Mouse (Mus musculus): ENCODE measurements at regions not wholly inside any gene's neighbourhood (a gene's known extent, or its start where the extent isn't known, plus 50 kb on each side); places are given as distances from the start of the nearest gene placed in this dataset.

DNA sequence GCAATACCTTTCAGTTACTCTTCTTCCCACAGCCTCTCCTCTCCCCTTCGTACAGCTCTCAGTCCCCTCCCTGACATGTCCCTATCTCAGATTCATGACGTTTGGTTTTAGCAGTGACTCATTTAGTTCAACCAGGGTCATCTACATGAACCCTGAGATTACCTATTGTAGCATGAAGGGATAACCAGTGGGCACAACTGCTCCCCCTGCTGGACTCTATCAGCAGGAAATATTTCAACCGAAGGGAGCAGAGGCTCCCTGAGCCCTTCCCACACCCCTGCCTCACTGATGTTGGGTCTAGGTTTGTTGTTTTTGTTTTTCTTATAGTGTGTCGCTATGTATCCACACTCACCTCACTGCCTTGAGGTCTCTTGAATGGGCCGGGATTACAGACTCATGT, 455.4 kb downstream of the Cdh26 start:
- Histone ChIP-seq H3K79me2 (replicated peaks; ENCODE audit: control insufficient read depth, extremely low read depth, insufficient read depth, poor library complexity, severe bottlenecking) (no peaks in the 10 kb centered on the region), H3K4me2 (ENCODE audit: insufficient read depth, low read depth, poor library complexity, severe bottlenecking) (no peak overlapping the region), H3K4me3 (replicated peaks in 1 of 3; ENCODE audit: low read depth in 2 of 3, low read length in 2 of 3, poor library complexity in 1 of 3) (no peak overlapping the region), H3K27ac (ENCODE audit: insufficient read depth, low read depth) (no peak overlapping the region), H3K4me1 (ENCODE audit: control insufficient read depth in 1 of 2, insufficient read depth in 2 of 2) (no peaks in the 10 kb centered on the region), H3K36me3 (replicated peaks in 1 of 2; ENCODE audit: control insufficient read depth in 1 of 2, insufficient read depth in 1 of 2, low read length in 1 of 2) (no peaks in the 10 kb centered on the region), H3K27me3 (replicated peaks) (no peaks in the 10 kb centered on the region), H3K9ac (ENCODE audit: insufficient read depth, low read depth) (no peak overlapping the region), H3K9me3 (replicated peaks; ENCODE audit: low read length) (peaks cover 84% of the 10 kb centered on the region)
- in situ Hi-C loops (cut with MboI; ENCODE audit: low pct_ligation_motif_present, low pct_unique_long_range_greater_than_20kb, low sequenced_read_pairs) (no loop called here), dilution Hi-C loops (cut with MboI; ENCODE audit: extremely low pct_ligation_motif_present, extremely low pct_unique_long_range_greater_than_20kb, low sequenced_read_pairs) (no loop called here)
- TF ChIP-seq MYC (IDR thresholded peaks at IDR 0.05; ENCODE audit: low read depth, low read length) (no peak), ZKSCAN1 (IDR thresholded peaks at IDR 0.05; ENCODE audit: borderline replicate concordance, low read depth, low read length) (no peak), RAD21 (IDR thresholded peaks at IDR 0.05; ENCODE audit: low read depth, low read length) (no peak), MXI1 (IDR thresholded peaks at IDR 0.05; ENCODE audit: low read depth, low read length) (no peak), ELF1 (IDR thresholded peaks at IDR 0.05; ENCODE audit: low read depth, low read length) (no peak)
- no peak for DNase-seq (ENCODE audit: extremely low read depth)

DNA sequence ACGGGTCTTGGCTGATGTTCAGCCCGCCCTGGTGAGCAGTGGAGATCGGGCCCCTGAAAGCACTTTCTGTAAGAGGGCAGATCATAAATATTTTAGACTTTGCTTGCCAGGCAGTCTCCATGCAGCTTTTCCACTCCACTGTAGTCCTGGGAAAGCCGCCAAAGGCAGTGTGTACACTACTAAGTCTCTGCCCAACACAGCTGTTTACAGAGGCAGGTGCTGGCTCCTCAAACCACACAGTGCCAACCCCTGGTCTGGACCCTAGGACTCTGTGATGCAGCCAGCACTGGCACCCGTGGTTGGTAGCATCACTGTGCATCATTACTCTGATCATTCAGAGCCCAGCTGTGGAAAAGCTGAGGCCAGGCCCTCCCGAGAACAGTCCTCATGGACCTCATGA, 458.4 kb downstream of the Cdh26 start:
- no peaks in the 10 kb centered on the region for H3K36me3 ChIP-seq (replicated peaks in 1 of 2; ENCODE audit: control insufficient read depth in 1 of 2, insufficient read depth in 1 of 2, low read length in 1 of 2)
- no peak overlapping the region for H3K9ac ChIP-seq (ENCODE audit: insufficient read depth, low read depth)
- H3K9me3 ChIP-seq (replicated peaks; ENCODE audit: low read length) = peaks cover 79% of the 10 kb centered on the region
- H3K79me2 ChIP-seq (replicated peaks; ENCODE audit: control insufficient read depth, extremely low read depth, insufficient read depth, poor library complexity, severe bottlenecking) = no peaks in the 10 kb centered on the region
- H3K27me3 ChIP-seq (replicated peaks) = no peaks in the 10 kb centered on the region
- H3K4me3 ChIP-seq (replicated peaks in 1 of 3; ENCODE audit: low read depth in 2 of 3, low read length in 2 of 3, poor library complexity in 1 of 3) = no peak overlapping the region
- dilution Hi-C loops (cut with MboI; ENCODE audit: extremely low pct_ligation_motif_present, extremely low pct_unique_long_range_greater_than_20kb, low sequenced_read_pairs) = no loop called here
- no peak for TF ChIP-seq MEF2A (IDR thresholded peaks at IDR 0.05; ENCODE audit: borderline replicate concordance, low read depth, low read length)
- TF ChIP-seq EP300 (IDR thresholded peaks at IDR 0.05; ENCODE audit: low read length) = no peak
- TF ChIP-seq CHD1 (IDR thresholded peaks at IDR 0.05; ENCODE audit: low read depth, low read length) = no peak
- no peak for TF ChIP-seq RAD21 (IDR thresholded peaks at IDR 0.05; ENCODE audit: low read depth, low read length)
- TF ChIP-seq TBP (conservative IDR thresholded peaks at IDR 0.05; ENCODE audit: low read depth, low read length) = no peak
- H3K4me2 ChIP-seq (ENCODE audit: insufficient read depth, low read depth, poor library complexity, severe bottlenecking) = no peak overlapping the region
- H3K4me1 ChIP-seq (ENCODE audit: control insufficient read depth in 1 of 2, insufficient read depth in 2 of 2) = no peaks in the 10 kb centered on the region
- in situ Hi-C loops (cut with MboI; ENCODE audit: low pct_ligation_motif_present, low pct_unique_long_range_greater_than_20kb, low sequenced_read_pairs) = no loop called here
- no peak for DNase-seq (ENCODE audit: extremely low read depth)
- H3K27ac ChIP-seq (ENCODE audit: insufficient read depth, low read depth) = no peak overlapping the region

DNA sequence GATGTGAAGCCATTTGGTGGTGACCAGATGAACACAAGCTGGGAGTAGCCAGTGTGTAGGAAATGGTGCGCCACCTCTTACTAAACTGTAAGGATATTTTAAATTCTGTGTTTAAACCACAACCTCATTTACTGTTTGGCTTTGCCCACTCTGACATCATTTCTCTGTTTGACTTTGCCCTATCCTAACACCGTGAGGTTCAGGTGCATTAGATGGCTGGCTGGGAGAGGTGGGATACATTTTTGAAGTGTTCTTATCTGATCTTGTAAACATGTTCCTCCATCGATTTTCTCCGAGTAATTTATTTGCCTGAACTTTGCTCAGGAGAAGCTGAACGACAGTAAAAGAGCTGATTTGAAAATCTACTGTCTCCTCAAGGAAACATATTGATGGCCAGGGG, 472.1 kb downstream of the Cdh26 start:
- Histone ChIP-seq H3K9ac (ENCODE audit: insufficient read depth, low read depth) (no peak overlapping the region), H3K27me3 (replicated peaks) (no peaks in the 10 kb centered on the region)
- dilution Hi-C loops (cut with MboI; ENCODE audit: extremely low pct_ligation_motif_present, extremely low pct_unique_long_range_greater_than_20kb, low sequenced_read_pairs) = no loop called here

More for the DNA sequence above, 472.1 kb downstream of the Cdh26 start:
- no peak for DNase-seq (ENCODE audit: extremely low read depth)
- in situ Hi-C loops (cut with MboI; ENCODE audit: low pct_ligation_motif_present, low pct_unique_long_range_greater_than_20kb, low sequenced_read_pairs) = no loop called here
- Histone ChIP-seq H3K79me2 (replicated peaks; ENCODE audit: control insufficient read depth, extremely low read depth, insufficient read depth, poor library complexity, severe bottlenecking) (no peaks in the 10 kb centered on the region), H3K27ac (ENCODE audit: insufficient read depth, low read depth) (no peak overlapping the region), H3K4me2 (ENCODE audit: insufficient read depth, low read depth, poor library complexity, severe bottlenecking) (no peak overlapping the region), H3K9me3 (replicated peaks; ENCODE audit: low read length) (peaks cover 88% of the 10 kb centered on the region), H3K36me3 (replicated peaks in 1 of 2; ENCODE audit: control insufficient read depth in 1 of 2, insufficient read depth in 1 of 2, low read length in 1 of 2) (no peaks in the 10 kb centered on the region), H3K4me1 (ENCODE audit: control insufficient read depth in 1 of 2, insufficient read depth in 2 of 2) (no peaks in the 10 kb centered on the region), H3K4me3 (replicated peaks in 1 of 3; ENCODE audit: low read depth in 2 of 3, low read length in 2 of 3, poor library complexity in 1 of 3) (no peak overlapping the region)
- no peak for TF ChIP-seq TBP (conservative IDR thresholded peaks at IDR 0.05; ENCODE audit: low read depth, low read length)
- TF ChIP-seq MXI1 (IDR thresholded peaks at IDR 0.05; ENCODE audit: low read depth, low read length) = no peak
- no peak for TF ChIP-seq EP300 (IDR thresholded peaks at IDR 0.05; ENCODE audit: low read length)
- TF ChIP-seq NELFE (IDR thresholded peaks at IDR 0.05; ENCODE audit: low read depth, low read length) = no peak
- TF ChIP-seq JUND (conservative IDR thresholded peaks at IDR 0.05; ENCODE audit: low read depth, low read length) = no peak
- TF ChIP-seq MEF2A (IDR thresholded peaks at IDR 0.05; ENCODE audit: borderline replicate concordance, low read depth, low read length) = no peak
- no peak for TF ChIP-seq E2F4 (IDR thresholded peaks at IDR 0.05; ENCODE audit: insufficient replicate concordance, low read depth, low read length)
